Mouse (Mus musculus) embryonic facial prominence, embryonic 14.5 days (tissue): ENCODE results near the gene Alox15. TPM values are rescaled to one million over a fixed set of nuclear protein-coding genes. Genes with fewer than 3 reads are reported as not detected.

Experiments used
- ATAC-seq: fragments of 200-750 bp; cut with Nextera tagmentation; 2 replicates; pipeline ENCODE4 v1.8.0; 2017; ENCODE audit warnings: low read depth, moderate number of reproducible peaks, moderate TSS enrichment
- DNase-seq: peaks from one replicate; pipeline ENCODE4 v3.0.0-alpha.2; 2015; ENCODE audit warnings: low spot score
- H3K27ac ChIP-seq: fragments of 300-500 bp; sonication (generic); replicated peaks from 2 replicates; pipeline ENCODE4 v1.5.1; 2014; ENCODE audit warnings: low read depth, mild to moderate bottlenecking, low read length, moderate library complexity
- H3K27me3 ChIP-seq: fragments of 300-500 bp; sonication (generic); replicated peaks from 2 replicates; pipeline ENCODE4 v1.6.1; 2014; ENCODE audit warnings: low read length; ENCODE audit not compliant: control insufficient read depth, insufficient read depth
- H3K36me3 ChIP-seq: fragments of 300-500 bp; sonication (generic); 2 replicates; pipeline ENCODE4 v1.6.1; 2014; ENCODE audit warnings: low read length, mixed read lengths; ENCODE audit not compliant: control insufficient read depth, insufficient read depth
- H3K4me1 ChIP-seq: fragments of 300-500 bp; sonication (generic); 2 replicates; pipeline ENCODE4 v1.6.1; 2014; ENCODE audit warnings: antibody characterized with exemption, low read length; ENCODE audit not compliant: control insufficient read depth, insufficient read depth
- H3K4me2 ChIP-seq: fragments of 300-500 bp; sonication (generic); 2 replicates; pipeline ENCODE4 v1.6.1; 2014; ENCODE audit warnings: low read depth, mild to moderate bottlenecking, low read length, moderate library complexity, mixed read lengths
- H3K4me3 ChIP-seq: fragments of 300-500 bp; sonication (generic); 2 replicates; pipeline ENCODE4 v1.5.1; 2014; ENCODE audit warnings: low read depth, mild to moderate bottlenecking, low read length
- H3K9ac ChIP-seq: fragments of 300-500 bp; sonication (generic); 2 replicates; pipeline ENCODE4 v1.6.1; 2014; ENCODE audit warnings: low read depth, mild to moderate bottlenecking, low read length, moderate library complexity, mixed read lengths
- H3K9me3 ChIP-seq: fragments of 300-500 bp; sonication (generic); 2 replicates; pipeline ENCODE4 v1.6.1; 2016; ENCODE audit warnings: low read length; ENCODE audit not compliant: control insufficient read depth
- WGBS: fragments of 180-500 bp; shearing (Covaris S2); extraction: QIAGEN DNeasy Blood & Tissue Kit; methylation state at CpG from one replicate; pipeline ENCODE4 v1.1.7; 2014; 5-methylcytosine and 5-hydroxymethylcytosine counted together
- polyA plus RNA-seq: library from polyadenylated mRNA; unstranded; fragments of >200 nt; fragmentation: Nextera tagmentation; extraction: Ambion mirVana; gene quantifications from 2 replicates; pipeline ENCODE4 v1.2.1, GENCODE M21; 2014

The Alox15 gene
- polyA plus RNA-seq, 1 experiment from 2014 or later: 2.2 TPM

- H3K9ac ChIP-seq: no peak overlapping the region
- peaks cover 5% of the 10 kb centered on the region; the same call in 1 of the 2 replicates for H3K9me3 ChIP-seq
- 43% methylated on average over 12 of the region's 12 CpGs for WGBS
- ATAC-seq (no peak), DNase-seq (no peak)
- H3K4me1 ChIP-seq: no peaks in the 10 kb centered on the region
- H3K36me3 ChIP-seq: no peaks in the 10 kb centered on the region
- H3K4me3 ChIP-seq: no peak overlapping the region
- no peak overlapping the region for H3K4me2 ChIP-seq
- no peaks in the 10 kb centered on the region for H3K27me3 ChIP-seq
- no peak overlapping the region for H3K27ac ChIP-seq
These were observed 53.9 kb downstream of the Alox15 start for GRCm38 (mm10) chr11:70297836-70298454.

DNA sequence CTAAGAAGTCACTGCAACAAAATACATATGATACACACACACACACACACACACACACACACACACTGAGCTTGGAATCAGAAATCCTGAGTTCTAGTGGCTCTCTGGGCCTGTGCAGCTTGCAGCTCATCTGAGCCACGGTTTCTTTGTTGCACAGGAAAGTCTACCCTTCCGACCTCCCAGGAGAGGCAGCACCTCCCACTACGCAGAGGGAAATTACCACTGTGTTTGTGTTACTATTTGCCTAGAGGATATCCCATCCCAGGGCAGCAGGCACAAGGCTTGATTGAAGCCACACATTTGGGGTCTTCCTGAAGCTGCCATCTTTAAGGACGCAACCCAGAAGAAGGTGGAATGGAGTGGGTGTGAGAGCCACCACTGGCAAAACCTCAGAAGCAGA, 54.4 kb downstream of the Alox15 start:
- Histone ChIP-seq H3K4me1 (no peaks in the 10 kb centered on the region), H3K4me3 (no peak overlapping the region), H3K9ac (no peak overlapping the region), H3K9me3 (peaks cover 5% of the 10 kb centered on the region; the same call in 1 of the 2 replicates), H3K4me2 (no peak overlapping the region), H3K27ac (no peak overlapping the region), H3K36me3 (no peaks in the 10 kb centered on the region), H3K27me3 (no peaks in the 10 kb centered on the region)
- no peak for ATAC-seq
- WGBS: 32% methylated on average over 4 of the region's 4 CpGs
- no peak for DNase-seq

Other genes with a start within 250 kb of the Alox15 start
- gene Mgl2, start 221.7 kb downstream of the Alox15 start, polyA plus RNA-seq: 0.79 and 2.1 TPM in 2 replicates
- 1.5 and 2.3 TPM in 2 replicates for gene Clec10a, start 195.8 kb downstream of the Alox15 start, polyA plus RNA-seq
- gene Slc16a11, start 139.3 kb downstream of the Alox15 start, polyA plus RNA-seq: 2.9 and 3.0 TPM in 2 replicates
- 4.2 and 5.8 TPM in 2 replicates for gene Slc16a13, start 131.0 kb downstream of the Alox15 start, polyA plus RNA-seq
- gene Bcl6b, start 122.2 kb downstream of the Alox15 start, polyA plus RNA-seq: 11.6 and 13.0 TPM in 2 replicates
- gene 0610010K14Rik, start 114.1 kb downstream of the Alox15 start, polyA plus RNA-seq: 149 and 172 TPM in 2 replicates
- gene Gm21988, start 112.2 kb downstream of the Alox15 start, polyA plus RNA-seq: 9.9 and 12.2 TPM in 2 replicates
- 182 and 204 TPM in 2 replicates for gene Rnasek, start 112.2 kb downstream of the Alox15 start, polyA plus RNA-seq
- gene Alox12, start 96.7 kb downstream of the Alox15 start, polyA plus RNA-seq: 5.8 and 6.4 TPM in 2 replicates
- 1.9 and 2.1 TPM in 2 replicates for gene Alox12e, start 29.4 kb downstream of the Alox15 start, polyA plus RNA-seq
- gene Pelp1, start 58.0 kb upstream of the Alox15 start, polyA plus RNA-seq: 29.8 and 36.2 TPM in 2 replicates
- gene Arrb2, start 80.6 kb upstream of the Alox15 start, polyA plus RNA-seq: 19.0 and 24.1 TPM in 2 replicates
- 37.0 and 40.6 TPM in 2 replicates for gene Med11, start 99.9 kb upstream of the Alox15 start, polyA plus RNA-seq
- 0.31 and 0.85 TPM in 2 replicates for gene Zmynd15, start 107.4 kb upstream of the Alox15 start, polyA plus RNA-seq
- gene Cxcl16, start 108.0 kb upstream of the Alox15 start, polyA plus RNA-seq: 5.7 and 6.0 TPM in 2 replicates
- gene Tm4sf5, start 153.2 kb upstream of the Alox15 start, polyA plus RNA-seq: 0.52 TPM in 1 of 2 replicates, not detected in the other
- gene Vmo1, start 162.6 kb upstream of the Alox15 start, polyA plus RNA-seq: 0.54 and 0.98 TPM in 2 replicates
- gene Gltpd2, start 167.2 kb upstream of the Alox15 start, polyA plus RNA-seq: 0.53 and 0.84 TPM in 2 replicates
- 706 and 727 TPM in 2 replicates for gene Psmb6, start 173.3 kb upstream of the Alox15 start, polyA plus RNA-seq
- 1.1 and 2.7 TPM in 2 replicates for gene Gm40193, start 180.9 kb upstream of the Alox15 start, polyA plus RNA-seq
- 9.2 and 9.5 TPM in 2 replicates for gene Pld2, start 188.0 kb upstream of the Alox15 start, polyA plus RNA-seq
- 17.2 and 18.3 TPM in 2 replicates for gene Mink1, start 210.8 kb upstream of the Alox15 start, polyA plus RNA-seq